Mouse (Mus musculus) left cerebral cortex, adult 2 months (tissue): ENCODE results near the gene Btbd35f4. TPM values are rescaled to one million over a fixed set of nuclear protein-coding genes. Genes with fewer than 3 reads are reported as not detected.
"Not testable (repeated sequence)": the region's sequence is repeated elsewhere in the genome, so short reads cannot be mapped to it uniquely, and the experiment has no call there.

ENCODE experiments used
- DNase-seq, 2 experiments: peaks; one replicate each; pipeline ENCODE4 v3.0.0; 2021 to 2022; ENCODE audit warnings: low spot score in 2 of 2, mixed read lengths in 1 of 2; ENCODE audit errors: extremely low spot score in 1 of 2
- H3K27ac ChIP-seq: fragments of 200-600 bp; 2 replicates; pipeline ENCODE4 v1.8.1; 2022
- H3K4me3 ChIP-seq: fragments of 200-600 bp; 2 replicates; pipeline ENCODE4 v1.8.1; 2022
- intact Hi-C: fragments of 180-260 bp; cut with DNase I; formaldehyde crosslinking; loops from one replicate; pipeline ENCODE4 v1.15.1; 2025
- long read RNA-seq, 2 experiments: library from polyadenylated mRNA; stranded (forward); transcript quantifications; one replicate each; pipeline ENCODE4 v2.0.0; 2021; ENCODE audit warnings: borderline mapping rate in 2 of 2
- total RNA-seq, 2 experiments: library from RNA; stranded (reverse); gene quantifications; 2 replicates each; pipeline ENCODE4 v1.2.3; 2021

Gene Btbd35f4
- total RNA-seq: not detected
- long read RNA-seq, experiment 1: 0 reads
- long read RNA-seq, experiment 2: 0 reads

DNA sequence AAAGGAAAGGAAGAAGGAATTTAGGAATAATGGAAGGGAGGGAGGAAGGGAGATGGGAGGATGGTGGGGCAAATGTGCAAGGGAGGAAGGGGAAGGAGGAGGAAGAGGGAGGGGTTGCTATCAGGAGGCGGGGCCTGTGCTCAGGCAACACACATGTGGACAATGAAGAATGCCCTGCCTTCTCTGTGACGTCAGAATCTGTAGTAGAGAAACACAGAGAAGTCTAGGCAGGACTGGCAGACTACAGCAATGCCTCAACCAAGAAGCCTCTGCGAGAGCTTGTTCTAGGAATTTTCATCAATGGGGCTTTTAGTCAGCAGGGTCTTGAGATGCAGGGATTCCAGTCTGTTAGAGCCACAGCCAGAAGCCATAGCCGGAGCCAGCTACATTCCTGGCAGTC lies at the start of gene Btbd35f4:
TSS of gene Btbd35f4 (plus strand) at position 301 of the 400 bp plus-strand sequence.
- H3K4me3 ChIP-seq, intact Hi-C loops, H3K27ac ChIP-seq, DNase-seq: not testable (repeated sequence)

DNA sequence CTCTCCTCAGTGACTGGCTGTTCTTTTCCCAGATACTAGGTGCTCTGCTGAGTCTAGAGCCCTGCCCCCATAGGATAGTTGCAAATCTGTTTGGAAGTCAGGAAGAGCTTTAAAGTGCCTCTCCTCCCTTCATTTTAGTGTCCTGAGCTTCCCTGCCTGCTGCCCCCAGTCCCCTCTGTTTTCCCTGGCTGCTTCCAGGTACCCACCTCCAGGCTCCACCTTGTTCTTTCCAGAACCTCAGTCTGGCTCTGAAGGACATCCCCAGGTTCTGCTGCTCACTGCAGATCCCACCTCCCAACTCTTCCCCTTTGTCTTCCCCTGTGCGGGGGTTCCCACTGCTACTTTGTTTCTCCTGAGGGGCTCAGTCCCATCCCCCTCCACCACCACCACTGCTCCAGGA lies 39.7 kb downstream of the Btbd35f4 start:
- H3K4me3 ChIP-seq, DNase-seq, H3K27ac ChIP-seq, intact Hi-C loops: not testable (repeated sequence)

Other genes starting within 250 kb of the Btbd35f4 start
- not detected for gene Btbd35f27, start 151.6 kb downstream of the Btbd35f4 start, total RNA-seq